Mouse (Mus musculus) ovary, postnatal 10 days (tissue): ENCODE measurements at regions not wholly inside any gene's neighbourhood (a gene's known extent, or its start where the extent isn't known, plus 50 kb on each side); places are given as distances from the start of the nearest gene placed in this dataset.
"Not testable (repeated sequence)": the region's sequence is repeated elsewhere in the genome, so short reads cannot be mapped to it uniquely, and the experiment has no call there.

Experiments
- DNase-seq: peaks from one replicate; pipeline ENCODE4 v3.0.0; 2022; ENCODE audit warnings: low spot score

- DNase-seq: no peak
Measured at GRCm38 (mm10) chr12:114564329-114564728, 1020.6 kb downstream of the Adam6a start.

GRCm38 (mm10) chr12:114583371-114583770, 1039.7 kb downstream of the Adam6a start:
- no peak for DNase-seq

GRCm38 (mm10) chr12:114587227-114587626, 1043.5 kb downstream of the Adam6a start:
- DNase-seq: no peak

- no peak for DNase-seq
Measured at GRCm38 (mm10) chr12:114597672-114598071, 1054.0 kb downstream of the Adam6a start.

GRCm38 (mm10) chr12:114609171-114609570, 1065.5 kb downstream of the Adam6a start:
- DNase-seq: no peak

GRCm38 (mm10) chr12:114612108-114612507, 1068.4 kb downstream of the Adam6a start:
- DNase-seq: no peak

GRCm38 (mm10) chr12:114615179-114615578, 1071.5 kb downstream of the Adam6a start:
- DNase-seq: no peak

GRCm38 (mm10) chr12:114615712-114616111, 1072.0 kb downstream of the Adam6a start:
- no peak for DNase-seq

GRCm38 (mm10) chr12:114641089-114641488, 1097.4 kb downstream of the Adam6a start:
- no peak for DNase-seq

- no peak for DNase-seq
Measured at GRCm38 (mm10) chr12:114646372-114646771, 1102.7 kb downstream of the Adam6a start.

GRCm38 (mm10) chr12:114650432-114651101, 1106.9 kb downstream of the Adam6a start:
- DNase-seq: not testable (repeated sequence)

- DNase-seq: not testable (repeated sequence)
Measured at GRCm38 (mm10) chr12:114657134-114657533, 1113.4 kb downstream of the Adam6a start.
